Mouse (Mus musculus): ENCODE data around the gene Zfp358. TPM values are rescaled to one million over a fixed set of nuclear protein-coding genes. Genes with fewer than 3 reads are reported as not detected.

Gene Zfp358
- 14.9 and 16.7 TPM in 2 replicates for polyA plus RNA-seq (2012)

- TF ChIP-seq GATA1 (IDR thresholded peaks at IDR 0.05; ENCODE audit: low read length) = no peak
Observed at GRCm38 (mm10) chr8:3492901-3493844, at the start of gene Zfp358. Zfp358 (plus strand) TSS chr8:3493138.

DNA sequence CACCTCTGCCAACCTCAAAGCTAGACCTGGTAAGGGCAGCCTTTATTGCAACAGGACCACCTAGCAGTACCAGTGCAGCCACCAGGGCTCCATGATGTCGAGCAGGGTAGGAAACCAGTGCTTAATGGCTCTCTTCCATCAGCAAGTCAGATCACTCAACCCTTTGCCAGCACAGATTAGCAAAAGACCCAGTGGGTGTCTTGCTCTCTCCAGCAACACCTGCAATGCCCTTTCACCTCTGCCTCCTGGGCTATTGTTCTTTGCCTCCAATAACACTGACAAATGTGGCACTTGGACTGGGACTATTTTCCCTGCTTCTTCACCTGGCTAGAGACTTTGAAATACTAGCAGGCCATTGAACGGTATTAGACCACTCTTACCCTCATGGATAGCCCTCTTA lies 43.7 kb upstream of the Zfp358 start:
- TF ChIP-seq GATA1 (IDR thresholded peaks at IDR 0.05; ENCODE audit: low read length) = no peak

DNA sequence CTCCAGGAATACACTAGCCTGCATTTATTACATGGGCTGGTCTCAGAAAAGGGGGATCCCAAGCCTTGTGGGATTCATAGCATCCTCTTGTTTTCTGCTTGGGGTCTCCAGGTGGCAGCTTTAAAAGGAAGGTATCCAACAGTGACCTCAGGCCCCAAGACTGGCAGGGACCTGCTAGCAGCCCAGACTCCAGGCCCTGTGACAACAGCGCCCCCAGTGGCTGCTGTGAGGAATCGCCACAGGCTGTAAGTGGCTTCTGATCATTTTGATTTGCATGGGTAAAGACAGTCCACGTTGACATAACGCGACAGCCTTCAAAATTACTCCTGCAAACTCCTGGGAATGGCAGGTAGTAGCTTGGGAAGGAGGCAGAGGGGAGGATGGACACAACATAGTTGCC lies 42.3 kb upstream of the Zfp358 start:
- TF ChIP-seq GATA1 (IDR thresholded peaks at IDR 0.05; ENCODE audit: low read length) = no peak

- no peak for TF ChIP-seq GATA1 (IDR thresholded peaks at IDR 0.05; ENCODE audit: low read length)
Observed at GRCm38 (mm10) chr8:3451992-3452391, 40.9 kb upstream of the Zfp358 start.

- no peak for TF ChIP-seq GATA1 (IDR thresholded peaks at IDR 0.05; ENCODE audit: low read length)
Observed at GRCm38 (mm10) chr8:3463248-3463647, 29.7 kb upstream of the Zfp358 start.

DNA sequence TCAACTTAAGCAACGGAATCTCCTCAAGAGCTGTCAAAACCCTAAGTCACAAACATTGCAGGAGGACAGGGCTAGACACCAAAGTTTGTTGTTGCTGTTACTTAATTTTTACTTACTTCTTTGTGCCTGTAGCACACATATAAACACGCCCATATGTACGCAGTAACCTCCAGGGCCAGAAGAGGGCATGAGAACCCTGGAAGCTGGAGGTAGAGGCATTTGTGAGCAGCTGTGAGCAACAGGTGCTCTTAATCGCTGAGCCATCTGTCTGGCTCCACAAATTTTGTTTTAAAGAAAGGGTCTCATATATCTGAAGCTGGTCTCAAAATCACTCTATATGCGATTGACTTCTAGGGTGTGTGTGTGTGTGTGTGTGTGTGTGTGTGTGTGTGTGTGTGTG lies 28.6 kb upstream of the Zfp358 start:
- TF ChIP-seq GATA1 (IDR thresholded peaks at IDR 0.05; ENCODE audit: low read length) = no peak

DNA sequence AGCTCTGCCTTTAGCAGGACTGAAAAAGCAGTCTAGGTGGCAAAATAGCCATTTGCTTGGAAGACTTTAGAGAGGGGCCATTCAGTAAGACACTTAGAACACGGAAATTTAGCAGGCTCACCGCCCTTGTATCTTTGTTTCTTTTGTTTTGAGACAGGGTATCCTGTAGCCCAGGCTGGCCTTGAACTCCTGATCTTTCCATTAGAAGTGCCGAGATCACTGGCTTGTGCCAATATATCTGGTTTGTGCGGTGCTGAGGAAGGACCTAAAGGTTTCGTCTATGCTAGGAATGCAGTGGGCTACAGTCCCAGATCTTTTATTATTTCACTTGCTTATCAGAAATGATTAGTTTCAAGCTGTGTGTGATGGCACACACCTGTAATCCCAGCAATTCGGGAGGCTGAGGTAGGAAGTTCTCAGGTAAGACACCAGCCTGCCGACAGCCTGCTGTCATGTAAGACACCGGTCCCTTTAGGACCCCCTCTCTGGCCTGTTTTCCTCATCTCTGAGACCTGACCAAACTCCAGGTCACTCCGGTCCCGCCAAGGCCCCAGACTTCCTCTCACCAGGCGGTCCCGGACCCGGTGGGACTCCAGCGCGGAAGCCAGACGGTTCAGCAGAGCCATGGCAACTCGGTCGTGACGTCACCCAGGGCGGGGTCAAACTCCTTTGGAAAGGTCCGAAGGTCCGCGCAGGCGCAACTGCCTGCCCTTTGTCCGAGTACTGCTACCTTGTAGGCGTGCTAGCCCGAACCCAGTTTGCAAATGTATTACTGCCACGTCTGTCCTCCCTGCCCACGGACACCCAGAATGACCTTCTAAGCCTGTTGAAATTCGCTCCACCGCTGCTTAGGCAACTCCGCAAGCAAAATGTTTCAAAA lies 25.7 kb upstream of the Zfp358 start, which contains the start of gene Pex11g:
Gene Pex11g, minus strand, starts transcription at position 675 of the 880 bp plus-strand sequence.
- no peak for TF ChIP-seq GATA1 (IDR thresholded peaks at IDR 0.05; ENCODE audit: low read length)

DNA sequence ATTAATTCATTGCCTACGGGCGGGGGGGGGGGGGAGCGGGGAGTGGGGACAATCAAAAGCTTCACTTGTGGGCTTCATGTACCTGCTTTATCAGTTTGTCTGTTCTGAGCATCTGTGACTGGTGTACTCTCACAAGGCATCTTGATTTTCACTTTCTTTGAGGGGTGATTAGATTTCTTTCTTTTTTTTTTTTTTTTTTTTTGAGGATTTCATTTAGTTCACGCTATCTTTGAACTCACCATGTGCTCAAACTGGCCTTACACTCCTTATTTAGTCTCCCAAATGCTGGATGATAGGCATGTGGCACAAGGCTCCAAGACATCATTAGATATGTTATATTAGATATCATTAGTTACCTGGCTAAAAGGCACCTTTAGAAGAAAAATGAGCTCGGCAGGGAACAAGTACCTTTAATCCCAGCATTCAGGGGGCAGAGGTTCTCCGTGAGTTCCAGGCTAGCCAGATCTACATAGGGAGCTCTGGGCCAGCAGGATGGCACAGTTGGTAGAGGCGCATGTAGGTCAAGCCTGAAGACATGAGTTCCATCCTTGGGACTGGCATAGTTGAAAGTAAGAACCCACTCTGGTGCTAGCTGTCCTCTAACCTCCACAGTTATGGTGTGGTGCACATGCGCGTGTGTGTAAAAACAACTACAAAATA lies 24.9 kb upstream of the Zfp358 start:
- TF ChIP-seq GATA1 (IDR thresholded peaks at IDR 0.05; ENCODE audit: low read length) = no peak

DNA sequence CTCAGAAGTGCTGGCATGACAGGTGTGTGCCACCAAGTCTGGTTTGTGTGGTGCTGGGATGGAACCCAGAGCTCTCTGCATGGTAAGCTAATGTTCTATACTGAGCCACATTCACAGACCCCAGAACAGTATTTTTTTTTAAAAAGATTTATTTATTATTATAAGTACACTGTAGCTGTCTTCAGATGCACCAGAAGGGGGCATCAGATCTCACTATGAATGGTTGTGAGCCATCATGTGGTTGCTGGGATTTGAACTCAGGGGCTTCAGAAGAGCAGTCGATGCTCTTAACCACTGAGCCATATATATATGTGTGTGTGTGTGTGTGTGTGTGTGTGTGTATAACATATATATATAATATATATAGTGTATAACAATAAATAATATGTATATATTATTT lies 24.1 kb upstream of the Zfp358 start:
- no peak for TF ChIP-seq GATA1 (IDR thresholded peaks at IDR 0.05; ENCODE audit: low read length)

- TF ChIP-seq GATA1 (IDR thresholded peaks at IDR 0.05; ENCODE audit: low read length) = no peak
Observed at GRCm38 (mm10) chr8:3470562-3470961, 22.4 kb upstream of the Zfp358 start, which contains the start of gene Tex45. Tex45 (plus strand) TSS chr8:3470862.

GRCm38 (mm10) chr8:3475715-3476429 lies 17.1 kb upstream of the Zfp358 start:
- no peak for TF ChIP-seq GATA1 (IDR thresholded peaks at IDR 0.05; ENCODE audit: low read length)

DNA sequence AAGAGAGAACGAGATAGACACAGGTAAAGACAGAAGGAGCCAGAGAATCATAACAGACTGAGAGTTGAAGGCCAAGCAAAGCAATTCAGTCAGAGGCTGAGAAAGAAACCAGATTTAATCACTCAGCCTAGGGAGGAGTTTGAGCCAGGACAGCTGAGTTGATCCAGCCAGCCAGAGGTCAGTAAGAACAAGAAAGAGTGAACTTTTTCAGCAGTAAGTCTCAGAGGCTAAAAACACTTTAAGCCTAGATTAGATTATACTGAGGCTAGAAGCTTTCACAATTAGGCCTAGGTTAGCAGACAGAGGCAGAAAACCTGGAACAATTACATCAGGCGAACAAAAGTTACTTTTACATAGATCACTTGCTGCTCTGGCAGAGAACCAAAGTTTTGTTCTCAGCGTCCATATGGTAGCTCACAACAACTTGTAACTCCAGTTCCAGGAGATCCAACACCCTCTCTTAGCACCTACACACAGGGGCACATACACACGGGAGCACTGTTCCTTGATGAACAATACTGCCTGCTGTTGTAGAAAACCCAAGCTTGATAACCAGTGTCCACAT lies 12.6 kb upstream of the Zfp358 start:
- no peak for TF ChIP-seq GATA1 (IDR thresholded peaks at IDR 0.05; ENCODE audit: low read length)

GRCm38 (mm10) chr8:3481605-3482004 lies 11.3 kb upstream of the Zfp358 start:
- no peak for TF ChIP-seq GATA1 (IDR thresholded peaks at IDR 0.05; ENCODE audit: low read length)

GRCm38 (mm10) chr8:3482240-3482740 lies 10.6 kb upstream of the Zfp358 start:
- TF ChIP-seq GATA1 (IDR thresholded peaks at IDR 0.05; ENCODE audit: low read length) = no peak

Measured in G1E-ER4 (cell line).